Mouse (Mus musculus) MEL (cell line): Measurements from ENCODE around the gene Abhd10.

Experiments used
- CTCF ChIP-seq, 3 experiments: IDR thresholded peaks in 2 of 3; conservative IDR thresholded peaks in 1 of 3; 2 replicates each; pipeline ENCODE4 v1.5.1; 2011 to 2012; ENCODE audit warnings: low read length in 3 of 3, low read depth in 2 of 3, mild to moderate bottlenecking in 2 of 3, improper control_type of control experiment in 1 of 3, inconsistent platforms in 1 of 3, mixed read lengths in 1 of 3, moderate library complexity in 1 of 3; ENCODE audit not compliant: control insufficient read depth in 1 of 3, insufficient read depth in 1 of 3, poor library complexity in 1 of 3, severe bottlenecking in 1 of 3
- GATA1 ChIP-seq: IDR thresholded peaks from 2 replicates; pipeline ENCODE4 v1.6.1; 2011; ENCODE audit warnings: low read depth, low read length, improper control_type of control experiment

DNA sequence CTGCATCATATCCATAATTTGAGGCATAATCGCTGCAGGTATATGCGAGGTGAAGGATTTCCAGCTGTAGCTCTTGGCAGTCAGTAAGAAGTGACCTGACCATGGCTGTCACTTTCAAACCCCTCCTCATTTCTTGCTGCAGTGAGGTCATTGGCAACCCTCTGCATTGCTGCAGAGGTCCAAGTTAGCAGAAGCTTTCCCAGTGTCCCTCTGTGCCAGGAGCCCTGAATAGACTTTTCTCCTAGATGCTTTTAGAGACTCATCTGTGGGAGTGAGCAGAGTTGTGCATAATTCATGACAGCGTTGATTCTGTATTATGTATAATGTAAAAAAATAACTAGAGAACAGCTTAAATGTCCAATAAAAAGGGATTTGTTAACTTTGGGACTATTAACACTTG, 57.5 kb downstream of the Abhd10 start:
- TF ChIP-seq CTCF (IDR thresholded peaks at IDR 0.05 in 2 of 3, conservative IDR thresholded peaks at IDR 0.05 in 1 of 3; ENCODE audit: control insufficient read depth in 1 of 3, insufficient read depth in 1 of 3, low read depth in 2 of 3, low read length in 3 of 3, poor library complexity in 1 of 3, severe bottlenecking in 1 of 3) (no peak), GATA1 (no peak)
